Mouse (Mus musculus): ENCODE measurements at regions not wholly inside any gene's neighbourhood (a gene's known extent, or its start where the extent isn't known, plus 50 kb on each side); places are given as distances from the start of the nearest gene placed in this dataset.

GRCm38 (mm10) chr3:143595081-143595480 is 609.9 kb downstream of the Lmo4 start:
- no peak for TF ChIP-seq CTCF (IDR thresholded peaks at IDR 0.05; ENCODE audit: borderline replicate concordance, control insufficient read depth, extremely low read depth, insufficient read depth, low read length, poor library complexity)
- no peak for TF ChIP-seq POLR2A (IDR thresholded peaks at IDR 0.05; ENCODE audit: control insufficient read depth, extremely low read depth, insufficient read depth, low read length, poor library complexity)

Measured in thymus, adult 2 months (tissue).